Mouse (Mus musculus): ENCODE measurements around the gene Fam171a1. TPM values are rescaled to one million over a fixed set of nuclear protein-coding genes. Genes with fewer than 3 reads are reported as not detected.

The Fam171a1 gene
- polyA plus RNA-seq, 1 experiment, result 29.1 TPM

DNA sequence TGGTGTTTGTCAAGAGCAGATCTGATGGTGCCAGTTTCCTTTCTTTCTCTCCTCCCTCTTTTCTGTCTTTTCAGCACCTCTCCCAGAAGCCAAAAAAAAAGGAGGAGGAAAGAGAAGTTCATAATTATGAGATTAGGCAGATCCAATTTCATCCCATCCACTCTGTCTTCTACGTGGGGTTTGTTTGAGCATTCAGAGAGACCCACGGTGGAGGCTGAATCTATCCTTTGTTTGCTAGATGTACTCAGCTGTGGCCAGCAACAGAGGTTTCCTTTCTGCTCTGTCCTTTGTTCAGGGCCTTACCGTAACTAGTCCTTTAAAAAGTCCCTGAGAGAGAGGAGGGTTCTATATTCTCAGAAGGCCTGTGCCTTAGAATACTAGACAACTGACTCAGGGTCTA is 25.6 kb downstream of the Fam171a1 start:
- H3K4me3 ChIP-seq (replicated peaks; ENCODE audit: insufficient read depth, low read depth, low read length), result no peak overlapping the region
- 60% methylated on average over 3 of the region's 3 CpGs for WGBS
- H3K27ac ChIP-seq (ENCODE audit: insufficient read depth, low read length), result no peak overlapping the region

DNA sequence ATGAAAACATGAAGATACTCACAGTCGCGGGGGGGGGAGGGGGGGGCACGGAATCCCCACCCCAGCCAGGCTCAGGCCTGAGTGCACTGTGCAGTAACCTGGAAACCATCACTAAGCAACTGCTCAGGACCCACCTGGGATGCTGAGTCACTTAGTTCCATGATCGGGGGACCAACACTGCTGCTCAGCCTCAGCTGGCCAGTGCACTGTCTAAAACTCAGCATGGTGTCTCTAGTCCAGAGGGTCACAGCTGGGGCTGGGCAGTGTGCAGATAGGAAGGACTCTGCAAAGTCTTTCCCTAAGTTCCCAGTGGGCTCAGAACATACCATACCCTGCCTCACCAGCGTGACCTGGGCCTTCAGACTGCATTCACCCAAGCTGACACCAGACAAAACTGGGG is 26.6 kb downstream of the Fam171a1 start:
- WGBS, result 44% methylated on average over 5 of the region's 5 CpGs

More for the DNA sequence above, 25.6 kb downstream of the Fam171a1 start:
- TF ChIP-seq CTCF (IDR thresholded peaks at IDR 0.05; ENCODE audit: borderline replicate concordance, insufficient read depth, low read depth, low read length), result no peak
- no peak for TF ChIP-seq POLR2A (IDR thresholded peaks at IDR 0.05; ENCODE audit: borderline replicate concordance, insufficient read depth, low read length)
- no peaks in the 10 kb centered on the region for H3K27me3 ChIP-seq (ENCODE audit: control insufficient read depth, insufficient read depth, low read length)
- H3K4me1 ChIP-seq (ENCODE audit: control insufficient read depth, insufficient read depth, low read length), result peaks cover 3% of the 10 kb centered on the region; the same call in 1 of the 2 replicates
- DNase-seq, result no peak

DNA sequence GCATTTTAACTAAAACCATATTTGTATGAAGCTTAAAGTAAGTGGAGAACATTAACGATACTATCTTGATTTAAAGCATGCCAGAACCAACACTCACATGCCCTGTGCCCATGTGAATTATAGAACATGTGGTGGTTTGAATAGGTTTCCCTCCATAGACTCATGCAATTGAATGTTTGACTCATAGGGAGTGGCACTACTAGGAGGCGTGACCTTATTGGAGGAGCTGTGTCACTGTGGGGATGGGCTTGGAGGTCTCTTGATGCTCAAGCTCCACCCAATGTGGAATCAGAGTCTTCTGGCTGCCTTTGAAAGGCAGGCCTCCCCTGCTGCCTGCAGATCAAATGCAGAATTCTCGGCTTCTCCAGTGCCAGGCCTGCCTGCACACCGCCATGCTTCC is 27.8 kb downstream of the Fam171a1 start:
- no peak overlapping the region for H3K27ac ChIP-seq (ENCODE audit: insufficient read depth, low read length)
- TF ChIP-seq POLR2A (IDR thresholded peaks at IDR 0.05; ENCODE audit: borderline replicate concordance, insufficient read depth, low read length) (no peak), CTCF (IDR thresholded peaks at IDR 0.05; ENCODE audit: borderline replicate concordance, insufficient read depth, low read depth, low read length) (no peak)
- WGBS, result 88% methylated on average over 4 of the region's 4 CpGs
- peaks cover 3% of the 10 kb centered on the region; the same call in 1 of the 2 replicates for H3K4me1 ChIP-seq (ENCODE audit: control insufficient read depth, insufficient read depth, low read length)
- no peaks in the 10 kb centered on the region for H3K27me3 ChIP-seq (ENCODE audit: control insufficient read depth, insufficient read depth, low read length)
- no peak for DNase-seq
- H3K4me3 ChIP-seq (replicated peaks; ENCODE audit: insufficient read depth, low read depth, low read length), result no peak overlapping the region

More for the DNA sequence above, 26.6 kb downstream of the Fam171a1 start:
- peaks cover 3% of the 10 kb centered on the region; the same call in 1 of the 2 replicates for H3K4me1 ChIP-seq (ENCODE audit: control insufficient read depth, insufficient read depth, low read length)
- TF ChIP-seq POLR2A (IDR thresholded peaks at IDR 0.05; ENCODE audit: borderline replicate concordance, insufficient read depth, low read length) (no peak), CTCF (IDR thresholded peaks at IDR 0.05; ENCODE audit: borderline replicate concordance, insufficient read depth, low read depth, low read length) (no peak)
- no peaks in the 10 kb centered on the region for H3K27me3 ChIP-seq (ENCODE audit: control insufficient read depth, insufficient read depth, low read length)
- H3K4me3 ChIP-seq (replicated peaks; ENCODE audit: insufficient read depth, low read depth, low read length), result no peak overlapping the region
- DNase-seq, result no peak
- no peak overlapping the region for H3K27ac ChIP-seq (ENCODE audit: insufficient read depth, low read length)

DNA sequence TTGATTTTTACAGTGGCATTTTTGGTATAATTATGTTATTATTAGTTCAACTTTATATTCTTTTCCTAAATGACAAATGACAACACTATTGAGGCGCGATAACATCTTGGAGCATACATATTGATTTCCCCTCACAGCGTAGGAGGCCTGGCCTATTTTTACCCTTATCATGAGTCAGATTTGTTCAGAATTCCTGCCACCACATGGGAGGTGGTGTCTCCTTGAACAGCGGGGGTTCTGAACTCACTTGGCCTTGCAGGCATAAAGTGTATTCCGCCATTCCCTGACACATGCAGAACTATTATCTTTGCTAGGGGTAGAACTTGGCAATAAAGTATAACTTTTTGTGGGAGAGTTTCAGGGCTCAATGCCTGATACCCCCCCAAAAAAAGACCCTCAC is 30.3 kb downstream of the Fam171a1 start:
- TF ChIP-seq CTCF (IDR thresholded peaks at IDR 0.05; ENCODE audit: borderline replicate concordance, insufficient read depth, low read depth, low read length) (no peak), POLR2A (IDR thresholded peaks at IDR 0.05; ENCODE audit: borderline replicate concordance, insufficient read depth, low read length) (no peak)
- Histone ChIP-seq H3K4me1 (ENCODE audit: control insufficient read depth, insufficient read depth, low read length) (no peaks in the 10 kb centered on the region; the same call in 1 of the 2 replicates), H3K4me3 (replicated peaks; ENCODE audit: insufficient read depth, low read depth, low read length) (no peak overlapping the region), H3K27me3 (ENCODE audit: control insufficient read depth, insufficient read depth, low read length) (no peaks in the 10 kb centered on the region), H3K27ac (ENCODE audit: insufficient read depth, low read length) (no peak overlapping the region)
- WGBS, result 75% methylated on average over 5 of the region's 5 CpGs
- no peak for DNase-seq

DNA sequence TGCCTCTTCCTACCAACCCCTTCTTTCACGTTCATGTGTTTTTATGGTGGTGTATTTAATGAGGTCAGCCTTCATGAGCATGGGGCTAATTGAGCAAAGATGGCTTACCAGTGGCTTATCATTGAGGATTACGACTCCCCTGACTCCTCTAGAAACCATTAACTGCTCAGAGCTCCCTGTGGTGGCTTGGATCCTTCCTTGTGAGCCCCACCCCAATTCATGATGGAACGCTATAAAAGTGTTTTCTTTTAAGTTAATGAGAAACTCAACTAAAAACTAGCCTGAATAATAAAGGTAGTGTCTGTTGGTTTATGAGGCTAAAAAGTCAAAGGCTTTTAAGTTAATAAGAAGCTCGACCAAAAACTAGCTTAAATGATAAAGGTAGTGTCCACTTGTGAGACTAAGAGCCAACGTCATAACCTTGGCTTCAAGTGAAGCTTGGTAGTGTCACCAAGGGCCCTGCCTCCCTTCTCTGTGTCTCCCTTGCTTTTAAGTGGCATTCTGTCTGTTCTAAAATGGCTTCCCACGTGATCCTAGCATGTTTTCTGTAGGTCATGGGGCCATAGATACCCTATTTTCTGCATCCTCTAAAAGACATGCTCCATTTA is 33.6 kb downstream of the Fam171a1 start:
- no peaks in the 10 kb centered on the region for H3K27me3 ChIP-seq (ENCODE audit: control insufficient read depth, insufficient read depth, low read length)
- 95% methylated on average over 6 of the region's 6 CpGs for WGBS
- no peak for DNase-seq
- no peak for TF ChIP-seq POLR2A (IDR thresholded peaks at IDR 0.05; ENCODE audit: borderline replicate concordance, insufficient read depth, low read length)
- TF ChIP-seq CTCF (IDR thresholded peaks at IDR 0.05; ENCODE audit: borderline replicate concordance, insufficient read depth, low read depth, low read length), result no peak
- H3K4me1 ChIP-seq (ENCODE audit: control insufficient read depth, insufficient read depth, low read length), result no peaks in the 10 kb centered on the region
- H3K27ac ChIP-seq (ENCODE audit: insufficient read depth, low read length), result no peak overlapping the region
- no peak overlapping the region for H3K4me3 ChIP-seq (replicated peaks; ENCODE audit: insufficient read depth, low read depth, low read length)

DNA sequence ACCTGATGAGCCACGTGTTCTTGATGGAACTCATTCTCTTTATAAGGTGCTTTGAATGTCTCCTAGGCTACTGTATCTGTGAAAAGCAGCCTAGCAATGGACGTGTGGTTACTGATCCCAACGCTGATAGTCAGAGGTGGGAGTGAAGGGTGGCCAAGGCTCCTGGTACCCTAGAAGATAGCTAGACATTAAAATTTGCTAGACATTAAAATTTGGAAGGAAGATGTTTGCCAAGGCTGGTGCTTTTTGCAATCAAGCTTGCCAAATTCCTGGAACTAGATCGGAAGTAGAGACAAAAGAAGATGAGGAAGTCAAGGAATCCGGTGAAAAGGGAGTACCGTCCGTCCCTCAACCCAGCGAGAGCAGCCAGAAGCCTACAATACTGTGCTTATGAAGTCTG is 34.7 kb downstream of the Fam171a1 start:
- TF ChIP-seq CTCF (IDR thresholded peaks at IDR 0.05; ENCODE audit: borderline replicate concordance, insufficient read depth, low read depth, low read length) (no peak), POLR2A (IDR thresholded peaks at IDR 0.05; ENCODE audit: borderline replicate concordance, insufficient read depth, low read length) (no peak)
- H3K4me3 ChIP-seq (replicated peaks; ENCODE audit: insufficient read depth, low read depth, low read length), result no peak overlapping the region
- no peaks in the 10 kb centered on the region for H3K4me1 ChIP-seq (ENCODE audit: control insufficient read depth, insufficient read depth, low read length)
- no peak overlapping the region for H3K27ac ChIP-seq (ENCODE audit: insufficient read depth, low read length)
- WGBS, result 88% methylated on average over 8 of the region's 8 CpGs
- no peaks in the 10 kb centered on the region for H3K27me3 ChIP-seq (ENCODE audit: control insufficient read depth, insufficient read depth, low read length)
- no peak for DNase-seq

DNA sequence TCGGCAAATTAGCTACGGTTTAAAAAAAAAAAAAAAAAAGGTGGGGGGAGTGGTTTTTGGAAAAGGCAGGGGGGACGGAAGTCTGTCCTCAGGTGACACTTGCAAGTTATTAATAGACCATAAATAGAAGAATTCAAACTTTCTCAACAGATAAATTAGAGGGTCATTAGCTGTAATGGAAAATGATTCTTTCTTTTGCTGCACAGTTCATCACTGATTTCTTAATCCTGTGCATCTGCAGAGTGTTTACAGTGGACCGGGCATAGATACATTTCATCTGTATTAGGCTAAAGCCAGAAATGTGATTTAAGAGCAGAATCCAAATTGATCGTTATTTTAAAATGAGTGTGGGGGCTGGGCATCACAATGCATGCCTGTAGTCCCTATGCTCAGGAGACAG is 36.3 kb downstream of the Fam171a1 start:
- Histone ChIP-seq H3K27ac (ENCODE audit: insufficient read depth, low read length) (no peak overlapping the region), H3K27me3 (ENCODE audit: control insufficient read depth, insufficient read depth, low read length) (no peaks in the 10 kb centered on the region), H3K4me1 (ENCODE audit: control insufficient read depth, insufficient read depth, low read length) (no peaks in the 10 kb centered on the region), H3K4me3 (replicated peaks; ENCODE audit: insufficient read depth, low read depth, low read length) (no peak overlapping the region)
- no peak for DNase-seq
- no peak for TF ChIP-seq CTCF (IDR thresholded peaks at IDR 0.05; ENCODE audit: borderline replicate concordance, insufficient read depth, low read depth, low read length)
- no peak for TF ChIP-seq POLR2A (IDR thresholded peaks at IDR 0.05; ENCODE audit: borderline replicate concordance, insufficient read depth, low read length)
- 78% methylated on average over 5 of the region's 5 CpGs for WGBS

DNA sequence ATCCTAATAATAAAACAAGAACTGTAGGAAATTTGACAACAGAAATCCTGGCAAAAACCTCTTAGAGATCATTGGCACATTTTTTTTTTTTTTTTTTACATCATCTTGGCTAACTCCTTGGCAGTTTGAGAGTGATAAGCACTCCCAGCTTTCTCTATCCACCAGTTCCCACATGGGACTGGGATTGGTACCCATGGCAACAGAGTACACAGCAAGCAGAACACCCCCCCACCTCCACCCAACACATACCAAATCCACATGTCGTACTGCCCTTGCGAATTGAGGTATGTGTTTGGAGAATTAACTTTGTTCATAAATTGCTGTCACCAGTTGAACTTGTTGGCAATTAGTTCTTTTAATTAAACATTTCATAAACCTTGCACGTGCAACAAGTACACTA is 37.3 kb downstream of the Fam171a1 start:
- no peak overlapping the region for H3K27ac ChIP-seq (ENCODE audit: insufficient read depth, low read length)
- no peak for TF ChIP-seq CTCF (IDR thresholded peaks at IDR 0.05; ENCODE audit: borderline replicate concordance, insufficient read depth, low read depth, low read length)
- TF ChIP-seq POLR2A (IDR thresholded peaks at IDR 0.05; ENCODE audit: borderline replicate concordance, insufficient read depth, low read length), result no peak
- WGBS, result 74% methylated on average over 3 of the region's 3 CpGs

More for the DNA sequence above, 37.3 kb downstream of the Fam171a1 start:
- H3K4me3 ChIP-seq (replicated peaks; ENCODE audit: insufficient read depth, low read depth, low read length), result no peak overlapping the region
- no peaks in the 10 kb centered on the region for H3K27me3 ChIP-seq (ENCODE audit: control insufficient read depth, insufficient read depth, low read length)
- DNase-seq, result no peak
- no peaks in the 10 kb centered on the region for H3K4me1 ChIP-seq (ENCODE audit: control insufficient read depth, insufficient read depth, low read length)

Data from cerebellum, adult 2 months (tissue).